Mouse (Mus musculus): ENCODE measurements around the gene Fam186a.

Gene Fam186a

GRCm38 (mm10) chr15:99874612-99875333 lies 92.1 kb downstream of the Fam186a start:
- DNase-seq (ENCODE audit: low spot score in 2 of 2), result no peak

GRCm38 (mm10) chr15:99872543-99872942 lies 94.3 kb downstream of the Fam186a start:
- no peak for DNase-seq (ENCODE audit: low spot score in 2 of 2)
